15 mouse cellular contexts compared by ENCODE assay signal in the genomic region with DNA sequence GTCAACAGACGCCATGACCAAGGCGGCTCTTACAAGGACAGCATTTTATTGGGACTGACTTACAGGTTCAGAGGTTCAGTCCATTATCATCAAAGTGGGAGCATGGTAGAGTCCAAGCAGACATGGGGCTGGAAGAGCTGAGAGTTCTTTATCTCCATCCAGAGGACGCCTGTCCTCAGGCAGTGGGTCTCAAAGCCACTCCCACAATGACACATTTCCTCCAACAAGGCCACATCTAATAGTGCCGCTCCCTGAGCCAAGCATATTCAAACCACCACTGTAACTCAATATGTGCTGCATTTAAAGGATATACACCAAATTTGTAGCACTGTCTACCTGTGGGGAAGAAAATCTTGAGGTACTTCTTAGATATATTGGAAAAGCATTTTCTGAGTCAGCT. TPM values are rescaled to one million over a fixed set of nuclear protein-coding genes. Genes with fewer than 3 reads are reported as not detected.
"Had no signal": no experiment of that assay in that cellular context is flagged by ENCODE, and none has a peak within 500 bp of the region (broad histone marks: within the 10 kb centered on the region; RNA-seq: fewer than 3 reads in every experiment).

No protein-coding gene starts in this region.

- H3K4me1 ChIP-seq: limb, embryonic 10.5 days; liver, embryonic 15.5 days; midbrain, embryonic 13.5 days; neural tube, embryonic 15.5 days had no signal

- ATAC-seq: lung, postnatal 0 days; midbrain, embryonic 13.5 days had no signal

- H3K27ac ChIP-seq: limb, embryonic 10.5 days; liver, embryonic 15.5 days; midbrain, embryonic 13.5 days; neural tube, embryonic 15.5 days had no signal

- H3K9me3 ChIP-seq: limb, embryonic 10.5 days; liver, embryonic 15.5 days; megakaryocyte, embryonic 14.5 days; midbrain, embryonic 13.5 days; neural tube, embryonic 15.5 days had no signal

- DNase-seq: kidney, postnatal 14 days; lung, adult 2 months; lung, postnatal 36 days; right cerebral cortex, adult 18-20 months; right cerebral cortex, postnatal 25 days; thymus, postnatal 4 days had no signal

- H3K9ac ChIP-seq: liver, embryonic 15.5 days; midbrain, embryonic 13.5 days; neural tube, embryonic 15.5 days had no signal

- H3K4me3 ChIP-seq: limb, embryonic 10.5 days; liver, embryonic 15.5 days; megakaryocyte, embryonic 14.5 days; midbrain, embryonic 13.5 days; myocyte; neural tube, embryonic 15.5 days had no signal

- H3K27me3 ChIP-seq: liver, embryonic 15.5 days; megakaryocyte, embryonic 14.5 days; midbrain, embryonic 13.5 days; neural tube, embryonic 15.5 days had no signal

RNA-seq across cellular contexts. Expression of a gene that starts 19.0 kb away (rescaled TPM):
- polyA plus RNA-seq: limb, embryonic 10.5 days; liver, embryonic 11.5 days; liver, embryonic 15.5 days; myocyte; neural tube, embryonic 11.5 days had no signal
